Mouse (Mus musculus): Measurements from ENCODE around the gene Adprm. TPM values are rescaled to one million over a fixed set of nuclear protein-coding genes. Genes with fewer than 3 reads are reported as not detected.
"Not testable (repeated sequence)": the region's sequence is repeated elsewhere in the genome, so short reads cannot be mapped to it uniquely, and the experiment has no call there.

The Adprm gene
- total RNA-seq, 1 experiment from 2014 or later = 32.8 TPM

- ATAC-seq (replicated peaks; ENCODE audit: insufficient number of reproducible peaks, low FRiP score, low TSS enrichment, poor library complexity, severe bottlenecking) = no peak
Observed at GRCm38 (mm10) chr11:67034775-67035485, 17.5 kb downstream of the Adprm start.

DNA sequence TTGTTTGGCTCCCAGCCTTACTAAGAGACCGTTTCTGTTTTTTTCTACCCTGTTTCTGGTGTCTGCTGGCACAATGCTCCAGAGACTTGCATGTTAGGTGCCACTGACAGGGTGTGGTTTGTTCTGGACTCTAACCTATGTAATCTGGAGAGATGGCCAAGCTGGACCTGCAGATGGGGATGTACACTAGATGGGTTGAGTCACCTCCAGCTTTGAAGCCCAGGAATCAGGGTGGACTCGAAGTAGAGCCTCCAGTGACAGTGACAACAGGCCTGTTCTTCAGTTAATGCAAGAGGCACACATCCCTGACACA is 20.8 kb downstream of the Adprm start:
- ATAC-seq (replicated peaks; ENCODE audit: insufficient number of reproducible peaks, low FRiP score, low TSS enrichment, poor library complexity, severe bottlenecking) = no peak

DNA sequence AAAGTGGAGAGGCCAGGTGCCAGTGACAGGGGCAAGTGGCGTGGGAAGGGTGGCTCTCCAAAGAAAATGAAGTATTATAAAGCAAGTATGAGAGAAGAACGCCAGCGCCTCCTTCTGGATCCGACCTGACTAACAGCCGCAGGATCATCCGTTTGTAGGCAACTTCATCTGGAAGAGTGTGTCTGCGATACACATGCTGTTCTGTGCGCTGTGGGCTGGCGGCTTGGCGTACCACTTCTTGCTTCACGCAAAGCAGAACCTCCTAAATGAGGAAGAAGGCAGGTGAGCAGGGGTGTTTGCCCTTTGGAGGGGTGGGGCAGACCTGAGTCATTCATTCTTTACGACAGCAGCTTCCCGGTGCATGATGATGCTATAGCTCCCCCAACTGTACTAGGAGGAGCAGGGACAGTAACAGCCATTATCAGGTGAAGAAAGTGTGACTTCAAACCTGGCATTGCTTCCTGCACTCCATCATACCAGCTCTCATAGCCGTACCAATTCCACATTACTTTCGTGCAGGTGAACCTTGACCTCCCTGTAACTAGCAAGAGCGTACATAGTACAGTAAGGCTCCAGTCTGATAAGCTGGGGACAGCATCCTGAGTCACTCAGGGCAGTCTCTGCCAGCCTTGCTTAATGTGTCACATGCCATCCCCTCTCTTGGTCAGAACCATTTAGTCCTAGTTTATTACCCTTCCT is 21.3 kb downstream of the Adprm start:
- ATAC-seq (replicated peaks; ENCODE audit: insufficient number of reproducible peaks, low FRiP score, low TSS enrichment, poor library complexity, severe bottlenecking) = no peak

GRCm38 (mm10) chr11:67024867-67025477 is 27.4 kb downstream of the Adprm start, which contains the start of gene Tmem220:
TSS of gene Tmem220 (plus strand) at chr11:67025154.
- peak; percentile 97 for ATAC-seq (replicated peaks; ENCODE audit: insufficient number of reproducible peaks, low FRiP score, low TSS enrichment, poor library complexity, severe bottlenecking)

DNA sequence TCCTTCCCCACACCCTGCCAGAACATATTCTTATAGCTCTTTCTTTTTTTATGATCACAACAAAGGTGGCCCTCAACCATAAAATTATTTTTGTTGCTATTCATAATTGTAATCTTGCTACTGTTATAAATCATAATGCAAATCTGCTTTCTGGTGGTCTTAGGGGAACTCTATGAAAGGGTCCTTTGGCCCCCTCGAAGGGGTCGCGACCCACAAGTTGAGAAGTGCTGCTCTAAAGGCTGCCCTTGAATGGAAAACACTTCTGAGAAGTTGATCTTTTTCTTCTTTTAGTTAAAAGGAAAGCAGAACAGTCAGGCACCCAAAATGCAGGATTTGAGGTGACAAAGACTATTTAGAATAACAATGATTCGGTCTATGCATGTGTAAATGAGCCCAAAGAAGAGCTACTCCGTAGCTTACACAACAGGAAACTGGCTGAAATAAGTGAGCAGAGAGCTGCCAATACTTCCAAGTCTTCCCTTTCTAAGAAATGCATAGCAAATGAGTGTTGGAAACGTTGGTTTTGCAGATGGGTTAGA is 28.5 kb downstream of the Adprm start:
- no peak for ATAC-seq (replicated peaks; ENCODE audit: insufficient number of reproducible peaks, low FRiP score, low TSS enrichment, poor library complexity, severe bottlenecking)

- not testable (repeated sequence) for ATAC-seq (replicated peaks; ENCODE audit: insufficient number of reproducible peaks, low FRiP score, low TSS enrichment, poor library complexity, severe bottlenecking)
Observed at GRCm38 (mm10) chr11:67023191-67023590, 29.2 kb downstream of the Adprm start.

DNA sequence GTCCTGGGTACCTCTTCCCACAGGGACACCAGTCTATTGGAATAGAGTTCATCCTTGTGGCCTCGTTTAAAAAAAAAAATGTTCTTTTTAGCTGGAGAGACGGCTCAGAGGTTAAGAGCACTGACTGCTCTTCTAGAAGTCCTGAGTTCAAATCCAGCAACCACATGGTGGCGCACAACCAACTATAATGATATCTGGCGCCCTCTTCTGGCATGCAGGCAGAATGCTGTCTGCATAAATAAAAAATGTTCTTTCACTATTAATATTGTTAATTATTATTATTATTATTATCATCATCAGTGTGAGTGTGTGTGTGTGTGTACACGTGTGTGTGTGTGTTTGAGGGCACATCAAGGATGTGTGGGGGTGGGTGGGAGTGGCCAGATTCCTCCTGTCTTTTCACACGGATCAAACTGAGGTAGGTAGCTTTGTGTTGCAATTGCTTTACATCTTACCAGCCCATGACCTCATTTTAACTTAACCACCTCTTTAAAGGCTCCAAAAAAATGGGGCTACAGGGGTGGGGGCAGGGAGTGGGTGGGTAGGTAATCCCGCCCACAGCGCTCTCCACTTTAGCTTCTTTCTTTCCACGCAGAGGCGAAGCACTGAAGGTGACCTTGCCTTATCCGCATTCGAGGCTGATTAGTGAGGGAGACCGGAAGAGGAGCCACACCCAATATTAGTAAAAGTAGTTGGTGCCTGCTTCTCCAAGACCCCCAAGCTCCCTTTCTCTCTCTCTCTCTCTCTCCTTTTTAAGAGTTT is 29.9 kb downstream of the Adprm start:
- no peak for ATAC-seq (replicated peaks; ENCODE audit: insufficient number of reproducible peaks, low FRiP score, low TSS enrichment, poor library complexity, severe bottlenecking)

- ATAC-seq (replicated peaks; ENCODE audit: insufficient number of reproducible peaks, low FRiP score, low TSS enrichment, poor library complexity, severe bottlenecking) = no peak; the same call in 1 of the 2 replicates
Observed at GRCm38 (mm10) chr11:67020948-67021347, 31.4 kb downstream of the Adprm start.

- ATAC-seq (replicated peaks; ENCODE audit: insufficient number of reproducible peaks, low FRiP score, low TSS enrichment, poor library complexity, severe bottlenecking) = no peak
Observed at GRCm38 (mm10) chr11:67019711-67020475, 32.5 kb downstream of the Adprm start.

DNA sequence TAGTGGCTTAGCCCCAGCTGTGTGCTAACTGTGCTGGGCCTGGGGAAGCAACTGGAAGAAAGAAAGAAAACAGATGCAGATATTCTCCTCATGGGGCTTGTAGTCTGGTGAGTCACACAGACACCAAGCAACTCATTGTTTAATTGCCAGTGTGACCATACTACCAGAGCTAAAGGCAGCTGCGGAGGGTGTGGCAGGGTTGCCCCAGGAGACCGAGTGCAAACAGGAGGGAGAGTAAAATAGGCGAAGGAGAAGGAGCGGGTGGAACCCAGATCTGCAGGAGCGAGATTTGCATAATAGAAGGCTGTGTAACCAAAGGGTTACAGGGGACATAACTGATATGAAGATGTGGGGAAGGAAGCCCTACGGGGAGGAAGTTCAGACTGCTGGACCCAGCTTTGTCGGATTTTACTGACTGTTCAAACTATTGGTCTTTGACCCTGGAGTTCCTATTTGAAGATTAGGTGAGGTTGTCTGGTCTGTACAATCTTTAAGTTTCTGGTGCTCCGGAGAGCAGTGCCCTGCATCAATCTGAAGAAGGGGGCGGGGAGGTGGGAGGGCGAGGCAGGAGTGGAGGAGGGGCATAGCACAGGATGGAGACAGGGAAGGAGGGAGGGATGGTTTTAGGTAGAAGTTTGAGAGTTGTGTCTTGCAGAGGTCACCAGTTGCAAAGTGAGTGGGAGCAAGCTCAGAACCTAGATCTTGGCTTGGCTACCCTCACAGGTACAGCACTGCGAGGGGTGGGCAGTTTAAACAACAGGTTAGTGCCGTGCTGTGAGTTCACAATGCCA is 34.4 kb downstream of the Adprm start:
- ATAC-seq (replicated peaks; ENCODE audit: insufficient number of reproducible peaks, low FRiP score, low TSS enrichment, poor library complexity, severe bottlenecking) = no peak

DNA sequence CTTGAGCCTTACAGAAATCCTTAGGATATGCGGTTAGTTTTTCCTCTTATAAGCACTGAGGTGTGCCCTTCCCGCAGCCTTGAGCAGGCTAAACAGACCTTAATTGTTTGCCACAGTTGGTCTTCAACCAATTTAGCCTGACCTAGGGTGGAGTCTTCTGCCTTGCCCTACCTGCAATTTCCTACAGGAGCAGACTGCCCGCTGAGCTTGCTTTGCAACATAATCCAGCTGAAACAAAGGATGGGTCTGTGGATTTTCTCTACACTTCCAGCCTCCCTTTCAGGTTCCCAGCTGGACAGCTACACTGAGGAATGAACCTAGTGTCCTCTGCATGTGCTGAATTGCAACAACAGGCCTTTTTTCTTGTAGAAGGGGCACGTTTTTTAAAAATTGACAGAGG is 40.8 kb downstream of the Adprm start:
- ATAC-seq (replicated peaks; ENCODE audit: insufficient number of reproducible peaks, low FRiP score, low TSS enrichment, poor library complexity, severe bottlenecking) = no peak

DNA sequence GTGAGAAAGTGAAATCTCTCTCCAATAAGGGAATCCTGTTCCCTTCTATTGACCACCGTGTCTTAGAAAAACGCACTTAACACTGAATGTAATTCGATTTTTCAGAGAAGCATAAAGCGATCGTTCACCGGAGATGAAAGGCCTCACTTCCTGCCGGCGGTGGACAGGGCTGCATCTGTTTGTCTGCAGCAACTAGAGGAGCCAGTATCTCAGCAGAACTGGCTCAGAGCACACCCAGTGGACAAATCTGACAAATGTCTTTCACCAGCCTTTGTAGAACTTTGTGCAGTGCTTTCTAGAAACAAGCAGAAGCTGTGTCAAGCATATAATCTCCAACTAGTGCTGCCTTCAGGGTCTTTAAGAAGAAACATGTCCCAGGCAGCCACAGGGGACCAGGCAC is 42.0 kb downstream of the Adprm start:
- ATAC-seq (replicated peaks; ENCODE audit: insufficient number of reproducible peaks, low FRiP score, low TSS enrichment, poor library complexity, severe bottlenecking) = no peak

DNA sequence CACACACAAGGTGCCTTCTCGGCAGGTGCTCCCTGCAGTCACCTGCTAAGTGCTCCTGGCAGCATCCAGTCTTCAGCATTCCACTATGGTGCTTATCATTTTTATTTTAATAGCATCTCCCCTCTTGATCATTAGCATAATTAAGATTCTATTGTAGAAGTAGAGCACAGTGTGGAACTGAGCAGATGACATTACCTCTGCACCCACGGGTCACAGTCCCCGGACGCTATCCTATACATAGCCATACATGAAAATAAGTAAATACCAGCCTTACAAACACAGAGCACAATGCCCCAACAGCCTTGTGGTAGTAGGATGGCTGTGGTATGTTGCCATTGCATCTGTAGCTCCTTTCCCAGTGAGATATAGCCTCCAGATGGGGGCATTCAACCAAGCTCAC is 43.9 kb downstream of the Adprm start:
- ATAC-seq (replicated peaks; ENCODE audit: insufficient number of reproducible peaks, low FRiP score, low TSS enrichment, poor library complexity, severe bottlenecking) = no peak

DNA sequence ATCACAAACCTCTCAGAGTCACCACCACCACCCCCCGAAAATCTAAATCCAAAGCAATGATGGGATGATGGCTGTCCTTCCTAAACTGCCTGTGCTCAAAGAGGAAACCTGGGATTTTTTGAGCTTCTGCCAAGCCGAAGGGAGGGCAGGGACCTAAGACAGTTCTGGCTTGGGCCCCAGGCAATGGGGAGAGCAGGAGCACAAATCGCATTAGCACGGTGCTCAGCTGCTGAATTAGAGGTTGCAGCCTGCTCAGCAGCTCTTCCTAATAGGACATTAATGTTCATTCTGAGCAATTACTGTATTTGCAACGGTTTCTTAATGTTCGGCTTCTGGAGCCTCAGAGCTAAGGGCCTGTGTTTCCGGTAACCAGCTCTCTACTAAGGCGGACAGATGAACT is 44.4 kb downstream of the Adprm start:
- no peak for ATAC-seq (replicated peaks; ENCODE audit: insufficient number of reproducible peaks, low FRiP score, low TSS enrichment, poor library complexity, severe bottlenecking)

- no peak for ATAC-seq (replicated peaks; ENCODE audit: insufficient number of reproducible peaks, low FRiP score, low TSS enrichment, poor library complexity, severe bottlenecking)
Observed at GRCm38 (mm10) chr11:67002911-67003310, 49.5 kb downstream of the Adprm start.

DNA sequence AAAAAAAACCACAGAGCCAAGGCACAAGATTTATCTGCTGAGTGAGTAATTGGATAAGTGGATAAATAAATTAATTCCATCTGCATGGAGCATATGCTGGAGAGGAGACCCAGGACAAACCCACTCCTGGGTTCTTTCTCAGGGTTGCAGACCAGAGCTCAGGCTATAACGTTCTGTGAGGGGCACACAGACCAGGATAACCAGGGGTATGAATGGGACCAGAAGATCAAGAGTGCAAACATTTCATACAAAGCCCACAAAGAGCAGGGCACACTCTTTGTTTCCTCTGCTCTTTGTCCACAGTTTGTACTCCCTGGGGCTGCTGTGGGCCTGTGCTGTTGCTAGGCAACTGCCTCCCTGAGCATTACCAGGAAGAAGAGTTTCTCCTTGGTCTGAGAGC is 50.7 kb downstream of the Adprm start:
- ATAC-seq (replicated peaks; ENCODE audit: insufficient number of reproducible peaks, low FRiP score, low TSS enrichment, poor library complexity, severe bottlenecking) = no peak

- no peak for ATAC-seq (replicated peaks; ENCODE audit: insufficient number of reproducible peaks, low FRiP score, low TSS enrichment, poor library complexity, severe bottlenecking)
Observed at GRCm38 (mm10) chr11:67000671-67001070, 51.7 kb downstream of the Adprm start.
